Mouse (Mus musculus): ENCODE measurements at regions not wholly inside any gene's neighbourhood (a gene's known extent, or its start where the extent isn't known, plus 50 kb on each side); places are given as distances from the start of the nearest gene placed in this dataset.

DNA sequence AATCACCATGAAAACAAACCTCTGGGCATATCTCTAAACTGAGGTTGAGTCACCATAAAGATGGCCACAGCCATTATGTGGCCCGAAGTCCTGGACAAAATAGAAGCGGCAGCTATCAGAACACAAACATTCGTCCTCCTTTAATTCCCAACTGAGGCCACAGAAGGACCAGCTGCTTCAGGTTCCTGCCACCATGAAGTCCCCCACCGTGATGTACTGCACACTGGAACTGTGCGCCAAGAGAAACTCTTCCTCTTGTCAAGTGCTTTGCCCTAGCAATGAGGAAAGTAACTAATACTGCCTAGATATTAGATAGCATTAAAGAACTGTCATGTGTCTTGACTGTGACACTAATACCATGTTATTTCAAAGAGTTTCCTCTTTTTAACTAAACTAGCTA lies 54.4 kb upstream of the Pgm2 start:
- Histone ChIP-seq H3K36me3 (ENCODE audit: control insufficient read depth in 1 of 2, insufficient read depth in 2 of 2, low read length in 2 of 2) (peaks cover 0 to 2% of the 10 kb centered on the region in 2 experiments; a peak in 1 of 4 replicates), H3K9ac (ENCODE audit: control insufficient read depth, low read depth, low read length, poor library complexity, severe bottlenecking) (no peak overlapping the region), H3K4me3 (ENCODE audit: control insufficient read depth in 1 of 2, insufficient read depth in 1 of 2, low read depth in 2 of 2, low read length in 2 of 2) (no peak overlapping the region), H3K27me3 (ENCODE audit: control insufficient read depth in 1 of 2, insufficient read depth in 2 of 2, low read length in 2 of 2) (no peaks in the 10 kb centered on the region; a peak in 1 of 4 replicates), H3K27ac (ENCODE audit: control insufficient read depth, low read depth, low read length) (no peak overlapping the region), H3K4me1 (ENCODE audit: control insufficient read depth in 1 of 2, insufficient read depth in 2 of 2, low read length in 2 of 2) (peaks cover 0 to 3% of the 10 kb centered on the region in 2 experiments; a peak in 1 of 4 replicates), H3K79me2 (ENCODE audit: control insufficient read depth, insufficient read depth, low read length, poor library complexity) (no peaks in the 10 kb centered on the region), H3K9me3 (replicated peaks; ENCODE audit: insufficient read depth, low read length) (no peaks in the 10 kb centered on the region)
- peak; percentile 48 for DNase-seq (ENCODE audit: low read depth, low spot score)
- TF ChIP-seq ZC3H11A (IDR thresholded peaks at IDR 0.05; ENCODE audit: low read depth, low read length) (no peak), CHD1 (IDR thresholded peaks at IDR 0.05; ENCODE audit: low read depth, low read length) (no peak), POLR2A (IDR thresholded peaks at IDR 0.05; ENCODE audit: control insufficient read depth in 1 of 2, insufficient read depth in 1 of 2, low read depth in 1 of 2, low read length in 2 of 2, poor library complexity in 1 of 2) (no peak), KAT2A (conservative IDR thresholded peaks at IDR 0.05; ENCODE audit: low read depth, low read length) (no peak), MAX (IDR thresholded peaks at IDR 0.05; ENCODE audit: low read length) (no peak), POLR2AphosphoS5 (IDR thresholded peaks at IDR 0.05; ENCODE audit: borderline replicate concordance, low read depth, low read length) (no peak), MEF2A (IDR thresholded peaks at IDR 0.05; ENCODE audit: extremely low read depth, insufficient replicate concordance, low read depth, low read length, poor library complexity, severe bottlenecking) (no peak), CTCF (IDR thresholded peaks at IDR 0.05 in 2 of 3, conservative IDR thresholded peaks at IDR 0.05 in 1 of 3; ENCODE audit: control insufficient read depth in 1 of 3, insufficient read depth in 1 of 3, low read depth in 2 of 3, low read length in 3 of 3, poor library complexity in 1 of 3, severe bottlenecking in 1 of 3) (no peak), GATA1 (IDR thresholded peaks at IDR 0.05; ENCODE audit: low read depth, low read length) (no peak), NRF1 (IDR thresholded peaks at IDR 0.05; ENCODE audit: insufficient read depth, low read depth, low read length, poor library complexity, severe bottlenecking) (no peak), EP300 (IDR thresholded peaks at IDR 0.05; ENCODE audit: low read depth in 1 of 2, low read length in 2 of 2) (no peak), BHLHE40 (IDR thresholded peaks at IDR 0.05; ENCODE audit: borderline replicate concordance, low read depth, low read length) (no peak), NELFE (IDR thresholded peaks at IDR 0.05; ENCODE audit: low read depth, low read length) (no peak), USF1 (IDR thresholded peaks at IDR 0.05; ENCODE audit: low read depth, low read length) (no peak), ZKSCAN1 (IDR thresholded peaks at IDR 0.05; ENCODE audit: low read depth, low read length) (no peak), RCOR1 (IDR thresholded peaks at IDR 0.05; ENCODE audit: low read depth, low read length) (no peak), MYB (IDR thresholded peaks at IDR 0.05; ENCODE audit: low read depth, low read length) (no peak), TCF12 (IDR thresholded peaks at IDR 0.05; ENCODE audit: low read depth, low read length) (no peak)

DNA sequence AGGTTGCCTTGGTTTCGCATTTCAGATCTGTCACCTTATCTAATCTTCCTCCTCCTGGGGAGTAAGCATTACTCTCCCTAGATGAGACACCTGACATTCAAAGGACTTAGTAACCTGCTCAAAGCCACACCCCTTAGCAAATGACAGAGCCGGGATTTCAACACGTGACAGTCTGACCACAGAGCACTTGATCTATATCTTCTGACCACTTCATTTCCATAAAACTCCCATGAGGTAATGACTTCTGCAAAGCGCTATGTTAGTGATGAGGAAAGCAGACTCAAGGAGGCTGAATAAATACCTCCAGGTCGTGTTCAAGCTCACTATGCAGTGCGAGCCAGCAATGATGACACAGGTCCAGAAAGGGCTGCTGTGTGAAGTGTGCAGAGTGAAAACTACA lies 52.1 kb upstream of the Pgm2 start:
- no peak overlapping the region for H3K9ac ChIP-seq (ENCODE audit: control insufficient read depth, low read depth, low read length, poor library complexity, severe bottlenecking)

More for the DNA sequence above, 52.1 kb upstream of the Pgm2 start:
- Histone ChIP-seq H3K79me2 (ENCODE audit: control insufficient read depth, insufficient read depth, low read length, poor library complexity) (no peaks in the 10 kb centered on the region), H3K27ac (ENCODE audit: control insufficient read depth, low read depth, low read length) (no peak overlapping the region), H3K27me3 (ENCODE audit: control insufficient read depth in 1 of 2, insufficient read depth in 2 of 2, low read length in 2 of 2) (no peaks in the 10 kb centered on the region; a peak in 1 of 4 replicates), H3K36me3 (ENCODE audit: control insufficient read depth in 1 of 2, insufficient read depth in 2 of 2, low read length in 2 of 2) (peaks cover 0 to 7% of the 10 kb centered on the region in 2 experiments; a peak in 2 of 4 replicates), H3K9me3 (replicated peaks; ENCODE audit: insufficient read depth, low read length) (no peaks in the 10 kb centered on the region), H3K4me1 (ENCODE audit: control insufficient read depth in 1 of 2, insufficient read depth in 2 of 2, low read length in 2 of 2) (peaks cover 0 to 14% of the 10 kb centered on the region in 2 experiments), H3K4me3 (ENCODE audit: control insufficient read depth in 1 of 2, insufficient read depth in 1 of 2, low read depth in 2 of 2, low read length in 2 of 2) (no peak overlapping the region)
- TF ChIP-seq ZKSCAN1 (IDR thresholded peaks at IDR 0.05; ENCODE audit: low read depth, low read length): no peak
- TF ChIP-seq USF1 (IDR thresholded peaks at IDR 0.05; ENCODE audit: low read depth, low read length): peak; percentile 66
- TF ChIP-seq CTCF (IDR thresholded peaks at IDR 0.05 in 2 of 3, conservative IDR thresholded peaks at IDR 0.05 in 1 of 3; ENCODE audit: control insufficient read depth in 1 of 3, insufficient read depth in 1 of 3, low read depth in 2 of 3, low read length in 3 of 3, poor library complexity in 1 of 3, severe bottlenecking in 1 of 3): no peak
- no peak for DNase-seq (ENCODE audit: low read depth, low spot score)
